Mouse (Mus musculus): Measurements from ENCODE around the gene Nemp2.
"Not testable (repeated sequence)": the region's sequence is repeated elsewhere in the genome, so short reads cannot be mapped to it uniquely, and the experiment has no call there.

Nemp2 gene

GRCm38 (mm10) chr1:52655153-52655552 lies 24.6 kb downstream of the Nemp2 start:
- DNase-seq (ENCODE audit: low read depth): no peak

GRCm38 (mm10) chr1:52658160-52658559 lies 27.7 kb downstream of the Nemp2 start:
- DNase-seq (ENCODE audit: low read depth): no peak

GRCm38 (mm10) chr1:52660278-52660677 lies 29.8 kb downstream of the Nemp2 start:
- DNase-seq (ENCODE audit: low read depth): no peak

- no peak for DNase-seq (ENCODE audit: low read depth)
Observed at GRCm38 (mm10) chr1:52660765-52661164, 30.3 kb downstream of the Nemp2 start.

- DNase-seq (ENCODE audit: low read depth): no peak
Observed at GRCm38 (mm10) chr1:52663228-52663627, 32.7 kb downstream of the Nemp2 start.

GRCm38 (mm10) chr1:52668743-52669323 lies 38.3 kb downstream of the Nemp2 start:
- no peak for DNase-seq (ENCODE audit: low read depth)

GRCm38 (mm10) chr1:52669931-52670330 lies 39.4 kb downstream of the Nemp2 start:
- DNase-seq (ENCODE audit: low read depth): no peak

GRCm38 (mm10) chr1:52675561-52676551 lies 45.4 kb downstream of the Nemp2 start:
- no peak for DNase-seq (ENCODE audit: low read depth)

GRCm38 (mm10) chr1:52676621-52677020 lies 46.1 kb downstream of the Nemp2 start:
- no peak for DNase-seq (ENCODE audit: low read depth)

GRCm38 (mm10) chr1:52683550-52683949 lies 53.0 kb downstream of the Nemp2 start:
- no peak for DNase-seq (ENCODE audit: low read depth)

GRCm38 (mm10) chr1:52687636-52688035 lies 57.1 kb downstream of the Nemp2 start:
- DNase-seq (ENCODE audit: low read depth): no peak

GRCm38 (mm10) chr1:52694456-52694855 lies 64.0 kb downstream of the Nemp2 start:
- DNase-seq (ENCODE audit: low read depth): not testable (repeated sequence)

Data from c-Kit-positive CD71-positive TER-119-negative erythroid progenitor cells, embryonic 14.5 days (primary cell).